Mouse (Mus musculus): ENCODE results near the gene Zzz3. TPM values are rescaled to one million over a fixed set of nuclear protein-coding genes. Genes with fewer than 3 reads are reported as not detected.

Zzz3 gene
- total and polyA plus RNA-seq, 3 experiments, result 64.2 to 116 (median 94.9) TPM

- TF ChIP-seq JUND (conservative IDR thresholded peaks at IDR 0.05; ENCODE audit: low read depth, low read length), result peak; percentile 16; the same call in 1 of the 2 replicates
- 0 out of 2 replicates have a peak, but pooled peaks have one; percentile 39 for TF ChIP-seq NRF1 (IDR thresholded peaks at IDR 0.05; ENCODE audit: low read depth, low read length)
- peak; percentile 23 for TF ChIP-seq MXI1 (IDR thresholded peaks at IDR 0.05; ENCODE audit: low read depth, low read length)
- no peak for TF ChIP-seq EP300 (IDR thresholded peaks at IDR 0.05; ENCODE audit: low read length)
- 0 out of 2 replicates have a peak, but pooled peaks have one; percentile 18 for TF ChIP-seq ZMIZ1 (IDR thresholded peaks at IDR 0.05; ENCODE audit: low read depth, low read length)
- no peak for TF ChIP-seq NELFE (IDR thresholded peaks at IDR 0.05; ENCODE audit: low read depth, low read length)
- TF ChIP-seq MAZ (IDR thresholded peaks at IDR 0.05; ENCODE audit: low read depth, low read length), result peak; percentile 89
- no peak for TF ChIP-seq ZNF384 (IDR thresholded peaks at IDR 0.05; ENCODE audit: low read depth, low read length)
- peak; percentile 49; the same call in 1 of the 2 replicates for TF ChIP-seq RCOR1 (conservative IDR thresholded peaks at IDR 0.05; ENCODE audit: low read depth, low read length)
- TF ChIP-seq GABPA (IDR thresholded peaks at IDR 0.05; ENCODE audit: insufficient replicate concordance, low read depth, low read length), result no peak
- TF ChIP-seq MAX (IDR thresholded peaks at IDR 0.05; ENCODE audit: low read length), result peak; percentile 78; the same call in 1 of the 2 replicates
- peak; percentile 91 for TF ChIP-seq SMC3 (IDR thresholded peaks at IDR 0.05; ENCODE audit: low read depth, low read length)
- peak; percentile 36; the same call in 1 of the 2 replicates for TF ChIP-seq HCFC1 (IDR thresholded peaks at IDR 0.05; ENCODE audit: low read depth, low read length)
- no peak for TF ChIP-seq POLR2AphosphoS2 (IDR thresholded peaks at IDR 0.05; ENCODE audit: low read depth, low read length)
- peak; percentile 97 for TF ChIP-seq MYC (IDR thresholded peaks at IDR 0.05; ENCODE audit: low read depth, low read length)
- peak; percentile 62 for TF ChIP-seq TCF12 (IDR thresholded peaks at IDR 0.05; ENCODE audit: low read depth, low read length)
- TF ChIP-seq ZKSCAN1 (IDR thresholded peaks at IDR 0.05; ENCODE audit: borderline replicate concordance, low read depth, low read length), result no peak
- TF ChIP-seq JUN (IDR thresholded peaks at IDR 0.05; ENCODE audit: insufficient read depth, low read depth, low read length), result 0 out of 2 replicates have a peak, but pooled peaks have one; percentile 16
- TF ChIP-seq ELF1 (IDR thresholded peaks at IDR 0.05; ENCODE audit: low read depth, low read length), result 0 out of 2 replicates have a peak, but pooled peaks have one; percentile 13
- TF ChIP-seq CHD1 (IDR thresholded peaks at IDR 0.05; ENCODE audit: low read depth, low read length), result no peak
- no peak for TF ChIP-seq KAT2A (IDR thresholded peaks at IDR 0.05; ENCODE audit: insufficient replicate concordance, low read length)
- TF ChIP-seq USF1 (IDR thresholded peaks at IDR 0.05; ENCODE audit: low read depth, low read length), result no peak
- TF ChIP-seq TBP (conservative IDR thresholded peaks at IDR 0.05; ENCODE audit: low read depth, low read length), result 0 out of 2 replicates have a peak, but pooled peaks have one; percentile 57
- TF ChIP-seq USF2 (conservative IDR thresholded peaks at IDR 0.05; ENCODE audit: low read depth, low read length), result no peak
- TF ChIP-seq PAX5 (IDR thresholded peaks at IDR 0.05; ENCODE audit: low read length), result no peak
- TF ChIP-seq ZC3H11A (IDR thresholded peaks at IDR 0.05; ENCODE audit: low read depth, low read length), result no peak; the same call in 1 of the 2 replicates
- peak; percentile 96 to 97 for TF ChIP-seq CTCF (conservative IDR thresholded peaks at IDR 0.05 in 1 of 2, IDR thresholded peaks at IDR 0.05 in 1 of 2; ENCODE audit: low read depth in 2 of 2, low read length in 2 of 2)
- no peak for TF ChIP-seq MAFK (IDR thresholded peaks at IDR 0.05; ENCODE audit: insufficient replicate concordance, low read length)
- TF ChIP-seq CHD2 (IDR thresholded peaks at IDR 0.05; ENCODE audit: low read length), result peak; percentile 80
- no peak for TF ChIP-seq MEF2A (IDR thresholded peaks at IDR 0.05; ENCODE audit: borderline replicate concordance, low read depth, low read length)
- TF ChIP-seq UBTF (IDR thresholded peaks at IDR 0.05; ENCODE audit: low read depth, low read length), result no peak
- peak; percentile 66 for TF ChIP-seq RAD21 (IDR thresholded peaks at IDR 0.05; ENCODE audit: low read depth, low read length)
- peak; percentile 42; the same call in 1 of the 2 replicates for TF ChIP-seq POLR2A (IDR thresholded peaks at IDR 0.05; ENCODE audit: low read depth, low read length)
- no peak for TF ChIP-seq E2F4 (IDR thresholded peaks at IDR 0.05; ENCODE audit: insufficient replicate concordance, low read depth, low read length)
- 0 out of 2 replicates have a peak, but pooled peaks have one; percentile 51 for TF ChIP-seq IRF4 (IDR thresholded peaks at IDR 0.05; ENCODE audit: low read depth, low read length)
- TF ChIP-seq SIN3A (IDR thresholded peaks at IDR 0.05; ENCODE audit: low read length), result no peak
- no peak for TF ChIP-seq ETS1 (conservative IDR thresholded peaks at IDR 0.05; ENCODE audit: low read depth, low read length)
- peak; percentile 85 for TF ChIP-seq BHLHE40 (IDR thresholded peaks at IDR 0.05; ENCODE audit: low read depth, low read length)
- no peaks in the 10 kb centered on the region for H3K9me3 ChIP-seq (replicated peaks; ENCODE audit: low read length)
- in situ Hi-C loops (cut with MboI; ENCODE audit: low pct_ligation_motif_present, low pct_unique_long_range_greater_than_20kb, low sequenced_read_pairs) (loop anchor here (5.0 to 10.0 kb wide), 3 partner anchors 77 to 283 kb away; partner anchors contain the start of genes Pigk and Zzz3), dilution Hi-C loops (cut with MboI; ENCODE audit: extremely low pct_ligation_motif_present, extremely low pct_unique_long_range_greater_than_20kb, low sequenced_read_pairs) (no loop called here)
- H3K27me3 ChIP-seq (replicated peaks), result no peaks in the 10 kb centered on the region
- H3K36me3 ChIP-seq (replicated peaks in 1 of 2; ENCODE audit: control insufficient read depth in 1 of 2, insufficient read depth in 1 of 2, low read length in 1 of 2), result peaks cover 2 to 33% of the 10 kb centered on the region in 2 experiments
- no peak overlapping the region for H3K4me3 ChIP-seq (replicated peaks in 1 of 3; ENCODE audit: low read depth in 2 of 3, low read length in 2 of 3, poor library complexity in 1 of 3)
- peaks cover 11 to 42% of the 10 kb centered on the region in 2 experiments for H3K4me1 ChIP-seq (ENCODE audit: control insufficient read depth in 1 of 2, insufficient read depth in 2 of 2)
- DNase-seq (ENCODE audit: extremely low read depth), result peak; percentile 95
- H3K27ac ChIP-seq (ENCODE audit: insufficient read depth, low read depth), result no peak overlapping the region
- H3K79me2 ChIP-seq (replicated peaks; ENCODE audit: control insufficient read depth, extremely low read depth, insufficient read depth, poor library complexity, severe bottlenecking), result peaks cover 3% of the 10 kb centered on the region; the same call in 1 of the 2 replicates
- H3K9ac ChIP-seq (ENCODE audit: insufficient read depth, low read depth), result no peak overlapping the region
- H3K4me2 ChIP-seq (ENCODE audit: insufficient read depth, low read depth, poor library complexity, severe bottlenecking), result no peak overlapping the region
Measured at GRCm38 (mm10) chr3:152474582-152475277, 79.5 kb downstream of the Zzz3 start.

Measured in CH12.LX (cell line).